Mouse (Mus musculus) stomach, postnatal 0 days (tissue): ENCODE measurements around the gene Ugt1a2.

Source experiments
- CTCF ChIP-seq: IDR thresholded peaks from 2 replicates; pipeline ENCODE4 v1.5.1; 2016; ENCODE audit warnings: antibody characterized with exemption, low read depth, mild to moderate bottlenecking, moderate library complexity
- EP300 ChIP-seq: optimal IDR thresholded peaks from 2 replicates; pipeline ENCODE3; 2016; ENCODE audit warnings: antibody characterized with exemption

- no peak for TF ChIP-seq EP300
- TF ChIP-seq CTCF, result no peak
Measured at GRCm38 (mm10) chr1:88258361-88258760, 58.0 kb downstream of the Ugt1a2 start.
